Mouse (Mus musculus): Measurements from ENCODE around the gene Plod2. TPM values are rescaled to one million over a fixed set of nuclear protein-coding genes. Genes with fewer than 3 reads are reported as not detected.

Plod2 gene
- polyA plus RNA-seq, 1 experiment from 2014 or later: 43.5 TPM

DNA sequence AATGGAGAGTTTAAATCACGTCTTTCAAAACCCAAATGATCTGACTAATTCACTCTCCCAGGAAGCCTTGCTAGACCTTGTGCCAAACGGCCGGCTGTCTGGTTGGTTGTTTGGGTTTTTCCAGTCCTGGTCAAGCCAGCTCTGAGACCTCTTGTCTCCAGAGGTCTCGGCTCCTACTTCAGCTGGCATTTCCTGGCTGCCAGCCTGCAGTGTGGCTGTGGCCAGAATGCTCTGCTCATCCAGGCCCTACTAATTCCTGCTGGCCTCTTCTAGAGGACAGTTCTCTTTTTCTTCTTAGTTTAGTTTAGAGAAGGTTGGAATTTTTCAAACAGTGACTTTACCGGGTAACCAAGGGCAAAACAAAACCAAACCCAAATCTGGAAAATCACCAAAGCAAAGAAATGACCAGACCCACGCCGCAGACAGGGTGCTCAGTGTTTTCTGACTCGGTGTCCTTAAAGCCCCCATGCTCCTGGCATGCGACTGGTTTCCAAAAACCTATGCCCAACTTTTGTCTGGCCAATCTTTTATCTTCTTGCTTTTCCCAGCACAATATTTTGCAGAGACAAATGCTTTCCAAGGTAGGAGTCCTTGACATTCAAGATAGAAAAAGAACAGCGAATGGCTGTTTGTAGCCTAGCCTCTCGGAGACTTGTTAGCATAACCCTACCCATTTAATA lies 7.9 kb downstream of the Plod2 start:
- no peak overlapping the region for H3K9ac ChIP-seq (ENCODE audit: low read depth, low read length)
- no peak overlapping the region for H3K4me3 ChIP-seq (ENCODE audit: low read depth, low read length)
- H3K27me3 ChIP-seq (ENCODE audit: control insufficient read depth, insufficient read depth, low read length): no peaks in the 10 kb centered on the region
- H3K36me3 ChIP-seq (ENCODE audit: control insufficient read depth, insufficient read depth, low read length): no peaks in the 10 kb centered on the region
- 76% methylated on average over 11 of the region's 11 CpGs for WGBS (ENCODE audit: insufficient replicate concordance)
- no peaks in the 10 kb centered on the region for H3K9me3 ChIP-seq (replicated peaks; ENCODE audit: control insufficient read depth, low read length)
- H3K4me1 ChIP-seq (ENCODE audit: control insufficient read depth, insufficient read depth, low read length): peaks cover 9% of the 10 kb centered on the region
- ATAC-seq (replicated peaks; ENCODE audit: insufficient number of reproducible peaks, low FRiP score, low TSS enrichment): no peak
- no peak overlapping the region for H3K4me2 ChIP-seq
- no peak overlapping the region for H3K27ac ChIP-seq (ENCODE audit: low read depth, low read length)

DNA sequence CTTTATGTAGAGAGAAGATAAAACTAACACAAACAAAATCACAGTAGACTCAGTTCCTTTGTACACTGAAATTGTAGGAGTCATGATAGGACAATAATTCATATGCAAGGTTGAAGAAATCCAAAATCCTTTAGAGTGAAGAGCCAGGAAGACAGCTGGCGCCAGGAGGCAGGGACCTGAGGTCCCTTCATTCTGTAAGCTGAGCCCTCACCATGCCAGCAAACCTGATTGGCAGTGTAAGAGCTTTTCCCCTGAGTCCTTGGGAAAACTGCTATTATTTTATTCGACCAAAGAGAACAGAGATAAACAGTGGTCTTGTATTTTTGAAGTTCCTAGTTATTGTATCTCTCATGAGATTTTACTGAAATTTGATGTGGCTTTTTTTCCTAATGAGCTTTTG lies 9.0 kb downstream of the Plod2 start:
- 63% methylated on average over 2 of the region's 2 CpGs for WGBS (ENCODE audit: insufficient replicate concordance)
- Histone ChIP-seq H3K4me1 (ENCODE audit: control insufficient read depth, insufficient read depth, low read length) (peaks cover 9% of the 10 kb centered on the region), H3K4me3 (ENCODE audit: low read depth, low read length) (no peak overlapping the region), H3K4me2 (no peak overlapping the region), H3K27me3 (ENCODE audit: control insufficient read depth, insufficient read depth, low read length) (no peaks in the 10 kb centered on the region), H3K9ac (ENCODE audit: low read depth, low read length) (no peak overlapping the region), H3K9me3 (replicated peaks; ENCODE audit: control insufficient read depth, low read length) (no peaks in the 10 kb centered on the region), H3K36me3 (ENCODE audit: control insufficient read depth, insufficient read depth, low read length) (no peaks in the 10 kb centered on the region), H3K27ac (ENCODE audit: low read depth, low read length) (no peak overlapping the region)
- no peak for ATAC-seq (replicated peaks; ENCODE audit: insufficient number of reproducible peaks, low FRiP score, low TSS enrichment)

- Histone ChIP-seq H3K27me3 (ENCODE audit: control insufficient read depth, insufficient read depth, low read length) (no peaks in the 10 kb centered on the region), H3K27ac (ENCODE audit: low read depth, low read length) (no peak overlapping the region), H3K4me1 (ENCODE audit: control insufficient read depth, insufficient read depth, low read length) (peaks cover 9% of the 10 kb centered on the region), H3K9ac (ENCODE audit: low read depth, low read length) (no peak overlapping the region), H3K9me3 (replicated peaks; ENCODE audit: control insufficient read depth, low read length) (no peaks in the 10 kb centered on the region), H3K36me3 (ENCODE audit: control insufficient read depth, insufficient read depth, low read length) (no peaks in the 10 kb centered on the region), H3K4me2 (no peak overlapping the region), H3K4me3 (ENCODE audit: low read depth, low read length) (no peak overlapping the region)
- no peak for ATAC-seq (replicated peaks; ENCODE audit: insufficient number of reproducible peaks, low FRiP score, low TSS enrichment)
- 56% methylated on average over 4 of the region's 4 CpGs for WGBS (ENCODE audit: insufficient replicate concordance)
Measured at GRCm38 (mm10) chr9:92551666-92552065, 9.6 kb downstream of the Plod2 start.

DNA sequence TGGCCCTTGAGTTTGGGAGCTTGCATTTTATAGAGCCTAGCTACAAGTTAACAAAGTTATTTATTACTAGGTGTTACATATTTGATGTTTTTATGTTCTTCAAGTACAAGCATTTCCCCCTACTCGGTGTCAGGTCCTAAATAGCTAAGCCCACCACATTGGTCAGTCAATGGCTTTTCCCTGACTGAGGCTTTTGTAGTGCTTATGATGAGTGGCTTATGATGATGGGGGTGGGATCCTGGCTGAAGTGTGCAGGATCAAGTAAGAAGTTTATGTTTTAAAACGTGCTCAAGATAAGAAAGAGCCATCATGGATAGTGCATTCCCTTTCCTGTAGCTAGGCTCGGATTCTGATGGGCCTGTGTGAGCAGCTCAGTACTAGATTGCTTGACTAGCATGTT lies 10.7 kb downstream of the Plod2 start:
- no peak overlapping the region for H3K27ac ChIP-seq (ENCODE audit: low read depth, low read length)
- peaks cover 9% of the 10 kb centered on the region for H3K4me1 ChIP-seq (ENCODE audit: control insufficient read depth, insufficient read depth, low read length)
- no peak for ATAC-seq (replicated peaks; ENCODE audit: insufficient number of reproducible peaks, low FRiP score, low TSS enrichment)
- no peak overlapping the region for H3K4me2 ChIP-seq
- no peak overlapping the region for H3K4me3 ChIP-seq (ENCODE audit: low read depth, low read length)
- H3K36me3 ChIP-seq (ENCODE audit: control insufficient read depth, insufficient read depth, low read length): no peaks in the 10 kb centered on the region
- H3K27me3 ChIP-seq (ENCODE audit: control insufficient read depth, insufficient read depth, low read length): no peaks in the 10 kb centered on the region
- H3K9me3 ChIP-seq (replicated peaks; ENCODE audit: control insufficient read depth, low read length): no peaks in the 10 kb centered on the region
- 65% methylated on average over 3 of the region's 3 CpGs for WGBS (ENCODE audit: insufficient replicate concordance)
- H3K9ac ChIP-seq (ENCODE audit: low read depth, low read length): no peak overlapping the region

GRCm38 (mm10) chr9:92555006-92555958 lies 13.3 kb downstream of the Plod2 start:
- 68% methylated on average over 6 of the region's 6 CpGs for WGBS (ENCODE audit: insufficient replicate concordance)
- no peak overlapping the region for H3K9ac ChIP-seq (ENCODE audit: low read depth, low read length)
- 0 out of 2 replicates have a peak, but pooled peaks cover 5% of the 10 kb centered on the region for H3K4me1 ChIP-seq (ENCODE audit: control insufficient read depth, insufficient read depth, low read length)
- H3K9me3 ChIP-seq (replicated peaks; ENCODE audit: control insufficient read depth, low read length): no peaks in the 10 kb centered on the region
- ATAC-seq (replicated peaks; ENCODE audit: insufficient number of reproducible peaks, low FRiP score, low TSS enrichment): no peak
- no peaks in the 10 kb centered on the region for H3K36me3 ChIP-seq (ENCODE audit: control insufficient read depth, insufficient read depth, low read length)
- no peak overlapping the region for H3K4me3 ChIP-seq (ENCODE audit: low read depth, low read length)
- H3K27me3 ChIP-seq (ENCODE audit: control insufficient read depth, insufficient read depth, low read length): no peaks in the 10 kb centered on the region
- H3K27ac ChIP-seq (ENCODE audit: low read depth, low read length): no peak overlapping the region
- no peak overlapping the region for H3K4me2 ChIP-seq

GRCm38 (mm10) chr9:92559750-92560149 lies 17.7 kb downstream of the Plod2 start:
- no peaks in the 10 kb centered on the region for H3K36me3 ChIP-seq (ENCODE audit: control insufficient read depth, insufficient read depth, low read length)
- no peak overlapping the region for H3K4me3 ChIP-seq (ENCODE audit: low read depth, low read length)
- H3K9me3 ChIP-seq (replicated peaks; ENCODE audit: control insufficient read depth, low read length): no peaks in the 10 kb centered on the region
- 38% methylated on average over 8 of the region's 8 CpGs for WGBS (ENCODE audit: insufficient replicate concordance)
- H3K27me3 ChIP-seq (ENCODE audit: control insufficient read depth, insufficient read depth, low read length): no peaks in the 10 kb centered on the region
- no peak overlapping the region for H3K27ac ChIP-seq (ENCODE audit: low read depth, low read length)
- ATAC-seq (replicated peaks; ENCODE audit: insufficient number of reproducible peaks, low FRiP score, low TSS enrichment): no peak
- peaks cover 12% of the 10 kb centered on the region for H3K4me1 ChIP-seq (ENCODE audit: control insufficient read depth, insufficient read depth, low read length)
- no peak overlapping the region for H3K4me2 ChIP-seq
- H3K9ac ChIP-seq (ENCODE audit: low read depth, low read length): no peak overlapping the region

DNA sequence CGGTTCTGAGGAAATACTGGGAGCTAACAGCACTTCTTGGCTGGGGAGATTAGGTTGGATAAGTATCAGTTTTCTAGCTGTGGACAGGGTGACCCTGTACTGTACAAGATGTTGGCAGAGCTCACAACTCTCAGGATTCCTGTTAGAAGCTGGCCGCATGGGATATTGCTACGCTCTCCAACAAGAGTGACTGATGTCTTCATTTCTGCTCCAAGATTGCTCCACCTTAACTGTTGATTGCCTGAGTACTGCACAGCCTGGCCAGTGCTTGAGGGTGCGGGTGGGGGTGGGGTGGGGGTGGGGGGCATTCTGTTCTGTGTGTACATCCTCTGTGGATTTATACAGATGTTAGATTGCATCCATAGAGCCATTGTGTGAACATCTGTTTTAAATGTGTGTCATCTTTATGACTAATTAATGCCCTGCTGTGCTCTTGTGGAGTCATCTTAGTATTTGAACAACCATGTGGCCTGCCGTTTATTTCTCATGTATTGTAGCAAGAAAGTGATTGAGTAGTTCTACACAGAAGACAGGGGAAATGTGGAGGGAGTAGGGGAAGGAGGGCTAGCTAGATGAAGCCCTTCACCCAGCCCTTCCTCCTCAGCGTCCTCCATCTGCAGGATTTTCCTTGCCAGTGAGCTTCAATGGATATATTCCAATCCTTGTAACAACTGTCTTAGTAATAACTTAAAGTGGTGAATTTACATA lies 19.0 kb downstream of the Plod2 start:
- Histone ChIP-seq H3K4me1 (ENCODE audit: control insufficient read depth, insufficient read depth, low read length) (peaks cover 12% of the 10 kb centered on the region), H3K4me2 (no peak overlapping the region), H3K4me3 (ENCODE audit: low read depth, low read length) (no peak overlapping the region), H3K27me3 (ENCODE audit: control insufficient read depth, insufficient read depth, low read length) (no peaks in the 10 kb centered on the region), H3K27ac (ENCODE audit: low read depth, low read length) (no peak overlapping the region), H3K36me3 (ENCODE audit: control insufficient read depth, insufficient read depth, low read length) (no peaks in the 10 kb centered on the region), H3K9me3 (replicated peaks; ENCODE audit: control insufficient read depth, low read length) (no peaks in the 10 kb centered on the region), H3K9ac (ENCODE audit: low read depth, low read length) (no peak overlapping the region)
- ATAC-seq (replicated peaks; ENCODE audit: insufficient number of reproducible peaks, low FRiP score, low TSS enrichment): no peak; the same call in 1 of the 2 replicates
- WGBS (ENCODE audit: insufficient replicate concordance): 65% methylated on average over 6 of the region's 6 CpGs

- ATAC-seq (replicated peaks; ENCODE audit: insufficient number of reproducible peaks, low FRiP score, low TSS enrichment): no peak
- no peak overlapping the region for H3K9ac ChIP-seq (ENCODE audit: low read depth, low read length)
- peaks cover 18% of the 10 kb centered on the region for H3K4me1 ChIP-seq (ENCODE audit: control insufficient read depth, insufficient read depth, low read length)
- no peak overlapping the region for H3K27ac ChIP-seq (ENCODE audit: low read depth, low read length)
- H3K27me3 ChIP-seq (ENCODE audit: control insufficient read depth, insufficient read depth, low read length): no peaks in the 10 kb centered on the region
- WGBS (ENCODE audit: insufficient replicate concordance): 81% methylated on average over 5 of the region's 5 CpGs
- H3K9me3 ChIP-seq (replicated peaks; ENCODE audit: control insufficient read depth, low read length): no peaks in the 10 kb centered on the region
- no peaks in the 10 kb centered on the region for H3K36me3 ChIP-seq (ENCODE audit: control insufficient read depth, insufficient read depth, low read length)
- no peak overlapping the region for H3K4me2 ChIP-seq
- H3K4me3 ChIP-seq (ENCODE audit: low read depth, low read length): no peak overlapping the region
Measured at GRCm38 (mm10) chr9:92562416-92562815, 20.4 kb downstream of the Plod2 start.

All from heart, embryonic 11.5 days (tissue).